Mouse (Mus musculus) CD4-positive naive resting alpha-beta T cell, adult 57 days (primary cell): ENCODE data around the gene Olfr1354. TPM values are rescaled to one million over a fixed set of nuclear protein-coding genes. Genes with fewer than 3 reads are reported as not detected.

Experiments
- total RNA-seq: library from RNA; stranded (reverse); gene quantifications from one replicate; pipeline ENCODE4 v1.2.4, GENCODE M21; 2023

Olfr1354 gene
- not detected for total RNA-seq

DNA sequence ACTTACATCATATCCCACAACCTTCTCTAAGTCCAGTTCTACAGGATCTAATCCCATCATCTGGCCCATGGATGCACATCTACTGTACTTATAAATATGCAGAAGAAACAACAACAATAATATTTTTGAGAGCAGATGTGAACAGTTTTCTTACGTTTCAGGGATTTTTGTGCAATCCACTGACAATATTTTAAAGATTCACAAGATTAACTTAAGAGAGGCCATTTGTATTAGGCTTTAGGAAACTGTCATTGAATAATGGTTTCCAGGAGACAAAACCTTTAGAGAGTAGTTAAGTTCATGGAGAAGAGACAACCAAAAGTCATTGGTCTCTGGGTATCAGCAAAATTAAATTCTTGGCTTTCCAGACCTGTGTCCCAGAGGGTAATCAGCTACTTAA is at the start of gene Olfr1354:
Olfr1354 (plus strand) TSS at position 301 of the 400 bp plus-strand sequence.

DNA sequence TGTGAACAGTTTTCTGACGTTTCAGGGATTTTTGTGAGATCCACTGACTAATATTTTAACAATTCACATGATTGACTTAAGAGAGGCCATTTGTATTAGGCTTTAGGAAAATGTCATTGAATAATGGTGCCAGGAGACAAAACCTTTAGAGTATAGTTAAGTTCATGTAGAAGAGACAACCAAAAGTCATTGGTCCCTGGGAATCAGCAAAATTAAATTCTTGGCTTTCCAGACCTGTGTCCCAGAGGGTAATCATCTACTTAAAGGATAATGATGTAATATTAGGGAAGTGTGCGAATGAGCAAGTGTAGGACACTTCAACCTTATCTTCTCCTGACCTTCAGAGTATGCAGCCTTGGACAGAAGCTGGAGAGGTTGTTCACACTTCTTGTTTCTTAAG is 37.7 kb upstream of the Olfr1354 start, which contains the start of gene Olfr1355:
Olfr1355 (plus strand) TSS at position 301 of the 400 bp plus-strand sequence.

DNA sequence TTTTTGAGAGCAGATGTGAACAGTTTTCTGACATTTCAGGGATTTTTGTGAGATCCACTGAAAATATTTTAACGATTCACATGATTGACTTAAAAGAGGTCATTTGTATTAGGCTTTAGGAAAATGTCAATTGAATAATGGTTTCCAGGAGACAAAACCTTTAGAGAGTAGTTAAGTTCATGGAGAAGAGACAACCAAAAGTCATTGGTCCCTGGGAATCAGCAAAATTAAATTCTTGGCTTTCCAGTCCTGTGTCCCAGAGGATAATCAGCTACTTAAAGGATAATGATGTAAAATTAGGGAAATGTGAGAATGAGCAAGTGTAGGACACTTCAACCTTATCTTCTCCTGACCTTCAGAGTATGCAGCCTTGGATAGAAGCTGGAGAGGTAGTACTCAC is 37.4 kb downstream of the Olfr1354 start, which contains the start of gene Olfr8:
Olfr8 (plus strand) TSS at position 301 of the 400 bp plus-strand sequence.

DNA sequence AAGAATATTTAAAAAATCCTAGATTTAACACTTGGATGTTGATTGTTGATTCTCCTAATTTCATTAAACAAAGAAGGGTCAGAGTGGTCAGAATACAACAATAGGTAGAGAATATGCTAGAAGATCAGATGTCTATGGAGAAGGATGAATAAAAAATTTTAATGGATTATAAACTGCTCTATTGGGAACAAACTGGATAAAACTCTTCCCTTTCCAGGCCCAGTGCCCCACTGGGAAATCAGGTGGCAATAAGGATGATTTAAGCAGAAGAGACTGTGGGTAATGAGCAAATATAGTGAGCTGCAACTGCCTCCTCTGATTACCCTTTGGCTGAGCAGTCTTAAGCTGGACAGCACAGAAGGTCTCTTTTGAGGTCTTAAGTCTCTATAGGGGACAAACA is 50.0 kb downstream of the Olfr1354 start, which contains the start of gene Olfr1353:
Olfr1353 (plus strand) TSS at position 301 of the 400 bp plus-strand sequence.

Other genes starting within 250 kb of the Olfr1354 start
- gene Casp14, start 194.9 kb upstream of the Olfr1354 start, total RNA-seq = not detected
- gene Ccdc105, start 160.1 kb upstream of the Olfr1354 start, total RNA-seq = not detected
- gene Slc1a6, start 132.7 kb upstream of the Olfr1354 start, total RNA-seq = not detected
- gene Olfr1356, start 61.0 kb upstream of the Olfr1354 start, total RNA-seq = not detected
- not detected for gene Olfr1355, start 37.6 kb upstream of the Olfr1354 start, total RNA-seq
- gene Olfr8, start 37.5 kb downstream of the Olfr1354 start, total RNA-seq = not detected
- not detected for gene Olfr1353, start 50.1 kb downstream of the Olfr1354 start, total RNA-seq
- gene Olfr1352, start 67.9 kb downstream of the Olfr1354 start, total RNA-seq = not detected
- not detected for gene Olfr1351, start 99.3 kb downstream of the Olfr1354 start, total RNA-seq
- gene Olfr57, start 115.6 kb downstream of the Olfr1354 start, total RNA-seq = not detected
- 16.2 TPM for gene 2610008E11Rik, start 184.4 kb downstream of the Olfr1354 start, total RNA-seq
- not detected for gene Vmn2r80, start 235.6 kb downstream of the Olfr1354 start, total RNA-seq